Mouse (Mus musculus) CD8-positive naive resting alpha-beta T cell, adult 57 days (primary cell): ENCODE measurements around the gene Mettl7a1. TPM values are rescaled to one million over a fixed set of nuclear protein-coding genes. Genes with fewer than 3 reads are reported as not detected.

Experiments used
- total RNA-seq: library from RNA; stranded (reverse); gene quantifications from one replicate; pipeline ENCODE4 v1.2.4, GENCODE M21; 2023

Gene Mettl7a1
- 32.5 TPM for total RNA-seq

DNA sequence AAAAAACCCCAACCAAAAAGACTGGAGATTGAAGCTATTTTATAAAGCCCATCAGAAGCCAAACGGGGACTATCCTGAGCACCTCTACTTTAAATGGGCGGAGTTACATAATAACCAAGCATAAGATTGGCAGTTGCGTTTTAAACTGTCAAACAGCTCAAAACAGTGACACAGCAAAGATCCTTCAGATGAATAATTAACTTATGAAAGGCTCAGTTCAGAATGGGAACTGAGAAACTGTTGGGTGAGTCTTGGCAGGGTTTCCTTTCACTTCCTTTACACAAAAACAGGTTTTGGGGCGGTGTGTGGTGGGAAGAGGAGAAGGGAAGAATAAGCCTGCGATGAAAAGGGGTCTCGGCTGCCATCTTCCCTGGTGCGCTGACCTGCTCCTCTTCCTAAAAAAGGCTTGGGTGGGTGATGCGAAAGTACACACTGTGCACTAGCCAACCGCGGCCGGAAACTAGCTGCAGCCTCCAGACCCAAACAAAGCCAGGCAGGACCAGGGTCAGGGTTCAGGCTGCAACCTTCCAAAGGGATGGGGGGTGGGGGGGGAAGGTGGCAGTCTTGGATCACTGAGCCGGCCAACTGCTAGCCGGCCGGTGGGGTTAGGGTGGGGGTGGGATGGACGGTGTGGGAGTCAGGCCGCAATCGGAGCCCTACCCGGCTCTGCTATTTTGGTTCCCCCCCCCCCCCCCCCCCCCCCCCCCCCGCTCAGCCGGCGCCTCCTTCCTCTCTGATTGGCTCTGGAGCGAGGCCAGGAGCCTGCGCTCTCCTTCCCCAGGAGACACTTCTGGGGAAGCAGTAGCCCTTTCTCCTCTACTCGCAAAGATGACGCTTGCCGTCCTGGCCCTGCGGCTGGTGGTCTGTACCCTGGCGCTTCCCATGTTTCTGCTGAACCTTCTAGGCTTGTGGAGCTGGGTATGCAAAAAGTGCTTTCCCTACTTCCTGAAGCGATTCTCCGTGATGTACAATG lies at the start of gene Mettl7a1:
Mettl7a1 (plus strand) TSS at position 122 of the 973 bp plus-strand sequence.

GRCm38 (mm10) chr15:100280626-100281025 lies 23.3 kb upstream of the Mettl7a1 start, which contains the start of gene Tmprss12:
TSS of gene Tmprss12 (plus strand) at chr15:100280837.

DNA sequence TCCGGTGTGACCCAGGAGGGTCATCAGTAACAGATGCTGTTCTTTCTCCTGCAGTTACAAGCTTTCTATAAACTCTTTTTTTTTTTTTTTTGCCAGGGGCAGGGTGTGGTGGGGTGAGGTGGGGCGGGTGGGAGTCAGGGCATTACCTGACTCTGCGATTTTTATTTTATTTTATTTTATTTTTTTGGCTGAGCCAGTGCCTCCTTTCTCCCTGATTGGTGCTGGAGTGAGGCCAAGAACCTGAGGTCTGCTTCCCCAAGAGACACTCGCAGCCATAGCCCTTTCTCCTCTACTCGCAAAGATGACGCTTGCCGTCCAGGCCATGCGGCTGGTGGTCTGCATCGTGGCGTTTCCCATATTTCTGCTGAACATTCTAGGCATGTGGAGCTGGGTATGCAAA lies 30.7 kb downstream of the Mettl7a1 start, which contains the start of gene Mettl7a3:
Mettl7a3 (plus strand) TSS at position 301 of the 400 bp plus-strand sequence.

DNA sequence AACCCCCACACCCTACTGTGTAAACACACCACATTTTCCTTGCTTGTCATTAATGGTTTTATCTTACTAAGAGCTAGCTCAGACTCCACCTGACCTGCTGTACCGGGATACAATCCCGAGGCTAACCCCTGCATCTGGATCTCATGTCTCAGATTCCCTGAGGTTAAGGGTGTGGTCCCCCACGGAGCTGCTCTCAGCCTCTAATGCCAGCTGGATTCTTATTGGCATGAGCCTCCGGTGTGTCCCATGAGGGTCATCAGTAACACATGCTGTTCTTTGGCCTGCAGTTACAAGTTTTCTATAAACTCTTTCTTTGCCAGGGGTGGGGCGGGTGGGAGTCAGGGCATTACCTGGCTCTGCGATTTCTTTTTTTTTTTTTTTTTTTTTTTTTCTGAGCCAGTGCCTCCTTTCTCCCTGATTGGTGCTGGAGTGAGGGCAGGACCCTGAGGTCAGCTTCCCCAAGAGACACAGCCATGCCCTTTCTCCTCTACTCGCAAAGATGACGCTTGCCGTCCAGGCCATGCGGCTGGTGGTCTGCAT lies 48.8 kb downstream of the Mettl7a1 start, which contains the start of the genes Methig1 and Mettl7a2:
Methig1 (plus strand) TSS at position 439 of the 540 bp plus-strand sequence.
Mettl7a2 (plus strand) TSS at position 490 of the 540 bp plus-strand sequence.

DNA sequence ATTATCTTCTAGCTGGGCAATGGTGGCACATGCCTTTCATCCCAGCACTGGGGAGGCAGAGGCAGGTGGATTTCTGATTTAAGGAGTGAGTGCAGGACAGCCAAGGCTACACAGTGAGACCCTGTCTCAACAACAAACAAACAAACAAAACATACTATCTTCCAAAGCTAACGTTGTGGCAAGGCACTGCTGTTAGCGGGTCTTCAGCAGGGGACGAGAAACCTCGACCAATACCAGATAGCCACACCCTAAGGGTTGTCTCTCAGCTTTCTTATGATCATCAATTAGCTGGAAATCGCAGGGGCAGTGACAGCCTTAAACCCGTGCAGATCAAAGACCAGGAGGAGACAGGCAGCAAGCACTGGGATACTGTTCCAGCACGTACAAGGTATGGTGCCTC lies 60.3 kb downstream of the Mettl7a1 start, which contains the start of gene Higd1c:
Higd1c (plus strand) TSS at position 301 of the 400 bp plus-strand sequence.

Other genes starting within 250 kb of the Mettl7a1 start
- gene Atf1, start 76.3 kb upstream of the Mettl7a1 start, total RNA-seq = 68.5 TPM
- gene Tmprss12, start 23.3 kb upstream of the Mettl7a1 start, total RNA-seq = not detected
- gene Mettl7a3, start 30.8 kb downstream of the Mettl7a1 start, total RNA-seq = not detected
- gene Methig1, start 49.0 kb downstream of the Mettl7a1 start, total RNA-seq = not detected
- gene Mettl7a2, start 49.1 kb downstream of the Mettl7a1 start, total RNA-seq = 1.2 TPM
- not detected for gene Higd1c, start 60.4 kb downstream of the Mettl7a1 start, total RNA-seq
- not detected for gene Gm5475, start 118.0 kb downstream of the Mettl7a1 start, total RNA-seq
- gene Slc11a2, start 120.9 kb downstream of the Mettl7a1 start, total RNA-seq = 70.8 TPM
- 57.2 TPM for gene Letmd1, start 164.9 kb downstream of the Mettl7a1 start, total RNA-seq
- 10.2 TPM for gene Csrnp2, start 191.3 kb downstream of the Mettl7a1 start, total RNA-seq
- 11.4 TPM for gene Tfcp2, start 247.9 kb downstream of the Mettl7a1 start, total RNA-seq